Mouse (Mus musculus) splenic B cell, adult 2 months (primary cell): ENCODE results near the gene 1700125H20Rik.

Source experiments
- DNase-seq: peaks from one replicate; pipeline ENCODE4 v3.0.0-alpha.2; 2011; ENCODE audit warnings: low read depth, low spot score
- H3K27me3 ChIP-seq: 2 replicates; pipeline ENCODE4 v1.6.1; 2012; ENCODE audit warnings: mild to moderate bottlenecking, low read length, moderate library complexity, mixed read lengths; ENCODE audit not compliant: control insufficient read depth, poor library complexity, insufficient read depth, severe bottlenecking
- H3K36me3 ChIP-seq: 2 replicates; pipeline ENCODE4 v1.6.1; 2012; ENCODE audit warnings: mild to moderate bottlenecking, low read length, moderate library complexity, mixed read lengths; ENCODE audit not compliant: control insufficient read depth, poor library complexity, insufficient read depth, severe bottlenecking

Gene 1700125H20Rik

GRCm38 (mm10) chr11:85170833-85171232 lies 629 bp downstream of the 1700125H20Rik start:
- Histone ChIP-seq H3K36me3 (no peaks in the 10 kb centered on the region), H3K27me3 (no peaks in the 10 kb centered on the region)
- DNase-seq = no peak

- no peaks in the 10 kb centered on the region for H3K36me3 ChIP-seq
- no peaks in the 10 kb centered on the region for H3K27me3 ChIP-seq
- no peak for DNase-seq
Measured at GRCm38 (mm10) chr11:85175941-85176340, 5.7 kb downstream of the 1700125H20Rik start.

- Histone ChIP-seq H3K36me3 (no peaks in the 10 kb centered on the region), H3K27me3 (no peaks in the 10 kb centered on the region)
- DNase-seq = no peak
Measured at GRCm38 (mm10) chr11:85177761-85178160, 7.6 kb downstream of the 1700125H20Rik start.

- H3K27me3 ChIP-seq = no peaks in the 10 kb centered on the region
- no peak for DNase-seq
- H3K36me3 ChIP-seq = no peaks in the 10 kb centered on the region
Measured at GRCm38 (mm10) chr11:85178413-85178812, 8.2 kb downstream of the 1700125H20Rik start.

GRCm38 (mm10) chr11:85182617-85183283 lies 12.5 kb downstream of the 1700125H20Rik start:
- H3K36me3 ChIP-seq = no peaks in the 10 kb centered on the region
- H3K27me3 ChIP-seq = no peaks in the 10 kb centered on the region
- DNase-seq = peak; percentile 67

GRCm38 (mm10) chr11:85183284-85183779 lies 13.1 kb downstream of the 1700125H20Rik start:
- no peaks in the 10 kb centered on the region for H3K36me3 ChIP-seq
- DNase-seq = no peak

GRCm38 (mm10) chr11:85184082-85184481 lies 13.9 kb downstream of the 1700125H20Rik start:
- DNase-seq = peak; percentile 85
- Histone ChIP-seq H3K36me3 (no peaks in the 10 kb centered on the region; the same call in 1 of the 2 replicates), H3K27me3 (no peaks in the 10 kb centered on the region)

More at GRCm38 (mm10) chr11:85183284-85183779, 13.1 kb downstream of the 1700125H20Rik start:
- H3K27me3 ChIP-seq = no peaks in the 10 kb centered on the region

GRCm38 (mm10) chr11:85184839-85185238 lies 14.6 kb downstream of the 1700125H20Rik start:
- Histone ChIP-seq H3K36me3 (no peaks in the 10 kb centered on the region; the same call in 1 of the 2 replicates), H3K27me3 (no peaks in the 10 kb centered on the region)
- no peak for DNase-seq

GRCm38 (mm10) chr11:85189110-85189509 lies 18.9 kb downstream of the 1700125H20Rik start:
- H3K36me3 ChIP-seq = peaks cover 13% of the 10 kb centered on the region
- H3K27me3 ChIP-seq = no peaks in the 10 kb centered on the region
- no peak for DNase-seq

- no peak for DNase-seq
- H3K36me3 ChIP-seq = peaks cover 15% of the 10 kb centered on the region
- H3K27me3 ChIP-seq = no peaks in the 10 kb centered on the region
Measured at GRCm38 (mm10) chr11:85190741-85191140, 20.5 kb downstream of the 1700125H20Rik start.

GRCm38 (mm10) chr11:85194206-85194605 lies 24.0 kb downstream of the 1700125H20Rik start:
- peaks cover 16% of the 10 kb centered on the region for H3K36me3 ChIP-seq
- no peaks in the 10 kb centered on the region for H3K27me3 ChIP-seq
- DNase-seq = no peak

GRCm38 (mm10) chr11:85196046-85196445 lies 25.8 kb downstream of the 1700125H20Rik start:
- Histone ChIP-seq H3K36me3 (peaks cover 14% of the 10 kb centered on the region; the same call in 1 of the 2 replicates), H3K27me3 (no peaks in the 10 kb centered on the region)
- DNase-seq = no peak

- Histone ChIP-seq H3K27me3 (no peaks in the 10 kb centered on the region), H3K36me3 (peaks cover 7% of the 10 kb centered on the region; the same call in 1 of the 2 replicates)
- DNase-seq = no peak
Measured at GRCm38 (mm10) chr11:85198906-85199305, 28.7 kb downstream of the 1700125H20Rik start.

GRCm38 (mm10) chr11:85206231-85206630 lies 36.0 kb downstream of the 1700125H20Rik start:
- Histone ChIP-seq H3K27me3 (no peaks in the 10 kb centered on the region), H3K36me3 (peaks cover 4% of the 10 kb centered on the region)
- DNase-seq = no peak

GRCm38 (mm10) chr11:85211151-85211550 lies 40.9 kb downstream of the 1700125H20Rik start:
- Histone ChIP-seq H3K27me3 (no peaks in the 10 kb centered on the region), H3K36me3 (peaks cover 17% of the 10 kb centered on the region)
- no peak for DNase-seq
